Mouse (Mus musculus): Measurements from ENCODE around the gene 2310034G01Rik.

Gene 2310034G01Rik

DNA sequence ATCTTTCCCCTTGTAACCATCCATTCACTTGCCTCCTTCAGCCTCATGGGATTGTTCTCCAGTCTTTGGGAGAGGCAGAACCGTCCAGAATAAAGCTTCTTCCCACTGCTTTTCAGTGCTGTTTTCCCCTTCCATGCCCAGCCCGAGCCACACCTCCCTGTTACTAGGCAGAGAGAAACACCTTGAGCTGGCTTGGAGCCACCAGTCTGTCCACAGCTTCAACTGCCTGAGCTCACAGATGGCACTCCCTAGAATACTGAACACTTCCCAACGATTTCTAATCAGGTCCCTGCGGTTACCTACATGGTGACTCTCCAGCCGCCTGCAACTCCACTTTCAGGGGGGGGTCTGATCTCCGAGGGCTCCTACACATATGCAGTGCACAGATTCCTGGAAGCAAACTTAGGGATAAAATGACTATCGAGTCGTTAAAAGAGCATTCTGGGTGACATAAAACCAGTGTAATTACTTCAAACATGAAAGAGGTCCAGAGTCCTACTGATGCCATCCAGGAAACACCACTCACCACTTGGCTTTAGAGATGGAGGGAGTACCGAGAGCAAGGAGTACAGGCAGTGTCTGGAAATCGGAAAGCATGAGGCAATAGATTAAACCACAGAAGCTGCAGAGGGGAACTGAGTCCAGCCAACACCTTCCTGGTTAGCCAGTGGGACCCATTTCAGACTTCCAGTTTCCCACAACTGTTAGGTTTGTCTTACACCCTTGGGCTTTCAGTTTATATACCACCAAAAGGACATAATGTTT is at the start of gene 2310034G01Rik:
2310034G01Rik (minus strand) TSS at position 135 of the 765 bp plus-strand sequence.
- DNase-seq, result no peak

DNA sequence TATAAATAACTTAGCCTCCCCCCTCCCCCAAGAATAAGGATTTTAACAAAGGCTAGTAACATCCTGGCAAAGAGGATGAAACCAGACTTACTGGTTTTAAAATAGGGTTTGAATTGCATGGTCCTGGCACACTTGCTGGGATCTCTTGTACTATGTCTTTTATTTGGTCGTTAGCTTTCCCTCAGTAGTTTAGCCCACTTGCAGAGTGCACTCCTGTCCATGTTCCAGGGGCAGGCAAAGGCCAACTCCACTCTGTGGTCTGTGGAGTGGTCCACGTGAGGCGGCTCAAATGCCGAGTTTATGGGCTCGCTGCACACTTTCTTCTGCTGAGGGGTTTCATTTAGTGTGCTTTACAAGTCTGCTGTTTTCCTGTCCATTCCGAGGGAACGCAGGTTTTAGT is 49.8 kb upstream of the 2310034G01Rik start:
- DNase-seq, result no peak

- no peak for DNase-seq
Measured at GRCm38 (mm10) chr19:46399372-46399771, 49.3 kb upstream of the 2310034G01Rik start.

DNA sequence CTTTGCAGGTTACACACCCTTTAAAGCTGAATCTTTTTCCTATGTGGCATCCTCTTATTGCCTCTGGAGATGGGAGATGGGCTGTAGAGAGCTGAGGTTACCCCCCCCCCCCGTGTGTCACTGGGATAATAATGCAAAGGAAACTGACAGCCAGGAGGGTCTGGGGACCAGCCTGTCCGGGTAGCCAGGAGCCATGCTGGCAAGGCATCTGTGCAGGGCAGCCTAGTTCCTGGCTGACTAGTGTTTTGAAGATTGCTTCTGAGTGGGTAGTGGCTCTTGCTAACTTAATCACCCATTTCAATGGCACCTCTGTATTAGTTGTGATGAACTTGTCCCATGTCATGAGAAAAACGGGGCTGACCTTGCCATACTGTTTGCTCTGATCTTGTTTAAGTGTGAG is 48.3 kb upstream of the 2310034G01Rik start:
- DNase-seq, result no peak

DNA sequence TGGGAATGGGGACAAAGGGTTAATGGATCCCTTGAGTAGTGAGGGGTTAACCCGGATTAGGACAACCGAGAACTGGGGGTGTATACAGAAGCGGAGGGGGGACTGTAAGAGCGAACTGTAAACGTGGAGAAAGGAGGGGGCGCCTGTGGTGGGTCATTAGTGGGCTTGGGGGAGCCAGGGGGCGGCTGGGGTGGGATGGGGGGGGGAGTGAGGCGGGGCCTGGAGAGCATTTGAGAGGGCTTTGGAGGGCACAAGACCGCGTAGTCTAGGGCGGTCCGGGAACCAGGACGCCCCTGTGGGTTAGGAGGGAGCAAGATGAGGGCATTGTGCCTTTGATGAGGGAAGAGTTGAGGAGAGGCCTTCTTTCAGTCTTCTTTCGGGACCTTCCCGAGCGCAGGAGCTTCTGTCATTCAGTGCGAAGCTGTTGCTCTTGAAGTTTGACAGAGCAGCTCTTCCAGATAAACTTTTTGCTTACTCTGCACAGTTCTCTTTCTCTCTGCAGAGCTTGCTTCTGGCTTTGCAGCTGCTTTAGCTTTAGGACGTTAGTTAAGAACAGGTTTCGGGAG is 47.4 kb upstream of the 2310034G01Rik start:
- no peak for DNase-seq

- peak; percentile 99 for DNase-seq
Measured at GRCm38 (mm10) chr19:46396686-46397435, 46.8 kb upstream of the 2310034G01Rik start, which contains the start of gene Sufu. TSS of gene Sufu (plus strand) at chr19:46396896.

DNA sequence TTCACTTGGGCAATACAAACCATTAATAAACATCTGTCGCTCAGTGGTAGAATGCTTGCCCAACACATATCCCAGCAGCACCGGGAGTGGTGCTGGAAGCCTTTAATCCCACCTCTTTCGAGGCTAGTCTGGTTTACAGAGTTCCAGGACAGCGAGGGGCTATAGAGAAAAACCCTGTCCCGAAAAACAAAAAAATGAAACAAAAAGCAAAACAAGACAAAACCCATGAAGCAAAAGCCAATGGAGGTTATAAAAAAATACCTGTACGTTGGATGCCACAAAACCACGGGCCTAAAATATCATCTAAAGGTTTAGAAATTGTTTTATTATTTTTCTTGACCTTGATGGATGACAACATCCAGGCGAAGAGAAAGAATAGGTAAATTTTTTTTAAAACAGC is 46.0 kb upstream of the 2310034G01Rik start:
- no peak for DNase-seq

DNA sequence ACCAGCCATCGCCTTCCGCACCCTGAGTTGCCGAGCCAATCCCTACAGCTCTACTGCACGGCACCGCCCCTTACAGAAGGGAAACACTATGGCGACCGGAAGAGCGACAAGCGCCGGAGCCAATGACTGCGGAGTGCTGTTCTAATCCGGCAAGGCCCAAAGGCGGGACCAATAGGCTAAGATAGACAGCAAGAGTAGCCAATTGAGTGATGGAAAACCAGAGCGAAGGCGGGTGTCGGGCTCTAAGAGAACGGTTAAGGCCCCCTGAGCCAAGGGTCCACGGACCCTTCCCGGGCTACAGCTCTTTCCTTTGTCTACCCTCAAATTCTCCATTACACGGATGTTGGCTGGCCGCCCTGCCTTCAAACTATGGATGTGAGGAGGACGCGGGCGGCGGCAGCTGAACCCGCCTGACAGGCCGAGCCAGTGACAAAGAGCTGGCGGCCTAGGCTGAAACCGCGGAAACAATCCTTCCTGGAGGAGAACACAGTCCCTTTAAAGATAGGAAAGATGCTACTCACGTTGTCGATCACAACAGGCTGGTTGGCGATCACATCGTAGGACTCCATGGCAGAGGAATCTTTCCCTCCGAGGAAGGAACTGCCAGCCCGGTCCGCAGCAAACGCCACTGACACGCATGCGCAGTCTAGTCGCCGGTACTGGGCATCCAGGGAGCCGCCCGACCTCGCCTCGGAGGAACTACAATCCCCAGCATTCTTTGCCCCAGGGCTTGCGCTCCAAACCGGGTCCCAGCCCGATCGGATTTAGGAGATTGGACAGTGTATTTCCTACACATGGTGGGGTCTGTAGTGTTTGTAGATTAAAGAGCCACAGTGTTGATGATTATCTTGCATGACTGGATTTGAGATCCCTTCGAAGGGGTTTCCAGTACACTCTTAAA is 45.3 kb upstream of the 2310034G01Rik start, which contains the start of gene Actr1a:
Actr1a (minus strand) TSS at position 640 of the 901 bp plus-strand sequence.
- DNase-seq, result peak; percentile 99

DNA sequence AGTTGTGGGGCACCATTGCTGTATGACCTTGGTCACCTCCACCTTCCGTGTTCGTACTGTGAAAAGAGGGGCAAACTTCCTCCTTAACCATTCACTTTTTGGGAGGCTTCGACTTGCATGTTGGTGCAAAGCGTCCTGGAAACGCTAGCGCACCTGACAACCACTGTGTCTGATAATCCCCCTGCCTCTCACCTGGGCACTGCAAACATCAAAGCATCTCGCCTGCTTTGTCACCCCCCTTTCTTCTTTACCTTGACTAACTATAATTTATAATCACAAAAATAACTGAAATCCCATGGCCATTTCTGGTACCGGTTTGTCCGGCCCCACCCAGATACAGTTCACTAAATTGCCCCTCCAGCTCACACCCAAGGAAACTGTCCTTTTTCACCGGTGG is 44.6 kb upstream of the 2310034G01Rik start:
- no peak for DNase-seq

- peak; percentile 36 for DNase-seq
Measured at GRCm38 (mm10) chr19:46392018-46392417, 41.9 kb upstream of the 2310034G01Rik start.

GRCm38 (mm10) chr19:46389872-46390271 is 39.8 kb upstream of the 2310034G01Rik start:
- no peak for DNase-seq

GRCm38 (mm10) chr19:46382275-46382674 is 32.2 kb upstream of the 2310034G01Rik start:
- DNase-seq, result no peak

GRCm38 (mm10) chr19:46375891-46376290 is 25.8 kb upstream of the 2310034G01Rik start:
- DNase-seq, result no peak

DNA sequence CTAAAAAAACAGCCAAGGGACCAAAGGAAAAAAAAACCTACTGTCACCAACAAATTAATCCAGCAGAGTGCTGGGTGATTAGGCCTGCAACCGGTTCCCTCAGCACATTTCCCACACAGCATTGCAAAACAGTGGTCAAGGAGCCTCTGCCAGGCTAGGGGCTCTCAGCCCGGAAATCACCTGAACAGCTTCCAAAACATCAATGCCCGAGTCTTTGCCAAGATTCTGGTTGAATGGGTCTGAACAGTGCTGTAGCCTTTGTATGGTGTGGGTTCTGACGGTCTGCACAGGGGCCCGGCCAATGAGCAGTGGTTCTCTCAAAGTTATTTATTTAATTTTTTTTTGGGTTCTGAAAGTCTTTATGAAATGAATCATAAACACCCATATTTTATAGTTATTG is 25.4 kb upstream of the 2310034G01Rik start:
- DNase-seq, result no peak

GRCm38 (mm10) chr19:46374477-46375088 is 24.5 kb upstream of the 2310034G01Rik start:
- DNase-seq, result peak; percentile 30

DNA sequence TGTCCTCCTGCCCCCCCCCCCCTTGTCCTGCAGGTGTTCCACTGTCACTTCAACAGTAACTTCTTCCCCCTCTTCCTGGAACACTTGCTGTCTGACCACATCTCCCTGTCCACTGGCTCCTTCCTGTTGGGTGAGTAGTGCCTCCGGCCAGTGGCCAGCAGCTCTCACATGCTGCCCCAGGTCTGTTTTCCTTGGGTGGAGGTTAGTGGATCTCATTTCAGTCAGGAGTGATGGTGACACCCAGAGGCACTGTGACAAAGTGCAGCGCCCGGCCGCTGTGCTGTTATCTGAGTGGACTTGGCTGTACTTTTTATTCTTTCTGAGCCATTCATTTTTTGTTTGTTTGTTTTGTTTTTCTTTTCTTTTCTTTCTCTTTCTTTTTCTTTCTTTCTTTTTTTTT is 19.1 kb upstream of the 2310034G01Rik start:
- peak; percentile 54 for DNase-seq

GRCm38 (mm10) chr19:46367798-46368590 is 17.9 kb upstream of the 2310034G01Rik start:
- DNase-seq, result no peak

- DNase-seq, result no peak
Measured at GRCm38 (mm10) chr19:46363294-46364009, 13.3 kb upstream of the 2310034G01Rik start.

DNA sequence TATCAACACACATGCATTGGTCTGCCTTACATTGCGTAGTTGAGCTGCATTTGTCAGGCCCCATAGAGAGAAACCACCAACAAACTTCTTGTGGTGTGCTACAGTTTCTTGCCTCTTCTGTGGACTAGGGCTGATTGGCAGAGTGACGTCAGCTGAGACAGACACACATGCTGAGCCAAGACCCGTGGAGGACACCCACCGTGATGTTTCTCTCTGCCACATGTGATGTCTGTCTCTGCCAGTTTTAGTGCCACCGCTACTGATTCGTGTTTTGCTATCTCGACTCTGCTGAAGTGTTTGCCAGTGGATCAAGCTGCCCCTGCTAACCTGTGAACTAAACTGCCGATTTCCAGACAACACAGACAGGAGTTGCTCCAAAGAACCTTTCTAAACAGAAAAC is 12.0 kb upstream of the 2310034G01Rik start:
- DNase-seq, result no peak

DNA sequence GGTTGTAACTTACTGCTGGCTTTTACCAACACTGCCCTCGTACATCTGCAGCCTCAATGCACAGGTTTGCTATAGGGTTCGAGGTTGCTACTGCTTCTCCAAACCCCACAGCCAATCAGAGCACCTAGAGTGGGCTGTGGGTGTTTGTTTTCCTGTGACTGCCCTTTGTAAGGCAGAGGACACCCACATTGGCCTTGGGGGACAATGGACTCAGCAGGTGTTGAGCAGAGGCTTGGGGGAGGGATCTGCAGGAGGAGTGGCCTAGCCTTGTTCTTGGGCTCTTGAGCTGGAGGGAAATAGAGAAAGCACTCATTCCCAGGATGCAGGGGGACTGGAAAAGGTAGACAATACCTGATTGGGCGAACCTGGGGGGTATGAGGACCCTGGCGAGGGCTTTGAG is 8.3 kb upstream of the 2310034G01Rik start:
- no peak for DNase-seq
